Mouse (Mus musculus) MEL (cell line): ENCODE measurements at regions not wholly inside any gene's neighbourhood (a gene's known extent, or its start where the extent isn't known, plus 50 kb on each side); places are given as distances from the start of the nearest gene placed in this dataset.

Source experiments
- DNase-seq: peaks from one replicate; pipeline ENCODE4 v3.0.0; 2011; ENCODE audit warnings: low read depth, low spot score
- H3K27ac ChIP-seq: 2 replicates; pipeline ENCODE4 v1.5.1; 2012; ENCODE audit warnings: low read depth, mild to moderate bottlenecking, control low read depth, low read length, moderate library complexity; ENCODE audit not compliant: control insufficient read depth
- H3K27me3 ChIP-seq, 2 experiments: fragments of 150-350 bp in 1 of 2; sonication (generic) in 1 of 2; 2 replicates each; pipeline ENCODE4 v1.6.1; 2012; ENCODE audit warnings: low read length in 2 of 2, mild to moderate bottlenecking in 2 of 2, improper control_type of control experiment in 1 of 2, moderate library complexity in 1 of 2; ENCODE audit not compliant: insufficient read depth in 2 of 2, control insufficient read depth in 1 of 2
- H3K36me3 ChIP-seq, 2 experiments: 2 replicates each; pipeline ENCODE4 v1.6.1; 2012 to 2014; ENCODE audit warnings: low read length in 2 of 2, improper control_type of control experiment in 1 of 2, inconsistent platforms in 1 of 2, mild to moderate bottlenecking in 1 of 2; ENCODE audit not compliant: insufficient read depth in 2 of 2, control insufficient read depth in 1 of 2
- H3K4me1 ChIP-seq, 2 experiments: fragments of 150-350 bp in 1 of 2; sonication (generic) in 1 of 2; 2 replicates each; pipeline ENCODE4 v1.6.1; 2012; ENCODE audit warnings: low read length in 2 of 2, improper control_type of control experiment in 1 of 2, mild to moderate bottlenecking in 1 of 2; ENCODE audit not compliant: insufficient read depth in 2 of 2, control insufficient read depth in 1 of 2
- H3K4me3 ChIP-seq, 2 experiments: fragments of 150-350 bp in 1 of 2; sonication (generic) in 1 of 2; 2 replicates each; pipeline ENCODE4 v1.5.1; 2012; ENCODE audit warnings: low read depth in 2 of 2, low read length in 2 of 2, mild to moderate bottlenecking in 2 of 2, moderate library complexity in 2 of 2, control low read depth in 1 of 2, improper control_type of control experiment in 1 of 2; ENCODE audit not compliant: control insufficient read depth in 1 of 2, insufficient read depth in 1 of 2
- H3K79me2 ChIP-seq: 2 replicates; pipeline ENCODE4 v1.6.1; 2012; ENCODE audit warnings: mild to moderate bottlenecking, low read length, moderate library complexity; ENCODE audit not compliant: control insufficient read depth, poor library complexity, insufficient read depth
- H3K9ac ChIP-seq: 2 replicates; pipeline ENCODE4 v1.6.1; 2012; ENCODE audit warnings: low read depth, mild to moderate bottlenecking, control low read depth, low read length, moderate library complexity; ENCODE audit not compliant: control insufficient read depth, poor library complexity, severe bottlenecking
- H3K9me3 ChIP-seq: fragments of 150-350 bp; sonication (generic); replicated peaks from 2 replicates; pipeline ENCODE4 v1.6.1; 2012; ENCODE audit warnings: mild to moderate bottlenecking, low read length, improper control_type of control experiment, moderate library complexity; ENCODE audit not compliant: insufficient read depth
- BHLHE40 ChIP-seq: IDR thresholded peaks from 2 replicates; pipeline ENCODE4 v1.6.1; 2012; ENCODE audit warnings: low read depth, mild to moderate bottlenecking, inconsistent platforms, low read length, improper control_type of control experiment, borderline replicate concordance
- CTCF ChIP-seq, 3 experiments: IDR thresholded peaks in 2 of 3; conservative IDR thresholded peaks in 1 of 3; 2 replicates each; pipeline ENCODE4 v1.5.1; 2011 to 2012; ENCODE audit warnings: low read length in 3 of 3, low read depth in 2 of 3, mild to moderate bottlenecking in 2 of 3, improper control_type of control experiment in 1 of 3, inconsistent platforms in 1 of 3, mixed read lengths in 1 of 3, moderate library complexity in 1 of 3; ENCODE audit not compliant: control insufficient read depth in 1 of 3, insufficient read depth in 1 of 3, poor library complexity in 1 of 3, severe bottlenecking in 1 of 3
- E2F4 ChIP-seq: IDR thresholded peaks from 2 replicates; pipeline ENCODE4 v1.6.1; 2011; ENCODE audit warnings: low read depth, low read length, improper control_type of control experiment, borderline replicate concordance
- ETS1 ChIP-seq: IDR thresholded peaks from 2 replicates; pipeline ENCODE4 v1.6.1; 2012; ENCODE audit warnings: low read depth, mild to moderate bottlenecking, inconsistent platforms, low read length, improper control_type of control experiment, moderate library complexity
- GABPA ChIP-seq: IDR thresholded peaks from 2 replicates; pipeline ENCODE4 v1.6.1; 2012; ENCODE audit warnings: low read depth, mild to moderate bottlenecking, inconsistent platforms, low read length, improper control_type of control experiment, moderate library complexity
- HCFC1 ChIP-seq: IDR thresholded peaks from 2 replicates; pipeline ENCODE4 v1.6.1; 2012; ENCODE audit warnings: low read depth, mild to moderate bottlenecking, inconsistent platforms, low read length, improper control_type of control experiment, moderate library complexity
- JUND ChIP-seq: IDR thresholded peaks from 2 replicates; pipeline ENCODE4 v1.6.1; 2011; ENCODE audit warnings: low read depth, mild to moderate bottlenecking, improper control_type of control experiment, low read length
- KAT2A ChIP-seq: conservative IDR thresholded peaks from 2 replicates; pipeline ENCODE4 v1.6.1; 2012; ENCODE audit warnings: low read depth, low read length, improper control_type of control experiment, inconsistent platforms
- MAFK ChIP-seq: IDR thresholded peaks from 2 replicates; pipeline ENCODE4 v1.6.1; 2011; ENCODE audit warnings: low read depth, mild to moderate bottlenecking, low read length, improper control_type of control experiment, borderline replicate concordance
- MAX ChIP-seq: IDR thresholded peaks from 2 replicates; pipeline ENCODE4 v1.6.1; 2011; ENCODE audit warnings: low read length, improper control_type of control experiment
- MYB ChIP-seq: IDR thresholded peaks from 2 replicates; pipeline ENCODE4 v1.6.1; 2011; ENCODE audit warnings: mild to moderate bottlenecking, low read depth, low read length, improper control_type of control experiment
- MYC ChIP-seq: IDR thresholded peaks from 2 replicates; pipeline ENCODE4 v1.6.1; 2011; ENCODE audit warnings: low read depth, mild to moderate bottlenecking, low read length, improper control_type of control experiment, moderate library complexity
- POLR2A ChIP-seq, 2 experiments: IDR thresholded peaks; 2 replicates each; pipeline ENCODE4 v1.6.1; 2011 to 2012; ENCODE audit warnings: low read length in 2 of 2, mild to moderate bottlenecking in 2 of 2, control low read depth in 1 of 2, improper control_type of control experiment in 1 of 2, low read depth in 1 of 2, moderate library complexity in 1 of 2; ENCODE audit not compliant: control insufficient read depth in 1 of 2, insufficient read depth in 1 of 2, poor library complexity in 1 of 2
- TAL1 ChIP-seq: IDR thresholded peaks from 2 replicates; pipeline ENCODE4 v1.6.1; 2012; ENCODE audit warnings: mild to moderate bottlenecking, inconsistent platforms, low read length, moderate library complexity, mixed read lengths
- TCF12 ChIP-seq: IDR thresholded peaks from 2 replicates; pipeline ENCODE4 v1.6.1; 2014; ENCODE audit warnings: low read depth, mild to moderate bottlenecking, inconsistent platforms, low read length, improper control_type of control experiment, moderate library complexity
- UBTF ChIP-seq: IDR thresholded peaks from 2 replicates; pipeline ENCODE4 v1.6.1; 2012; ENCODE audit warnings: low read depth, mild to moderate bottlenecking, inconsistent platforms, low read length, improper control_type of control experiment, moderate library complexity, borderline replicate concordance; ENCODE audit not compliant: insufficient read depth
- USF1 ChIP-seq: IDR thresholded peaks from 2 replicates; pipeline ENCODE4 v1.6.1; 2014; ENCODE audit warnings: low read depth, mild to moderate bottlenecking, inconsistent platforms, low read length, improper control_type of control experiment, moderate library complexity

- Histone ChIP-seq H3K36me3 (no peaks in the 10 kb centered on the region), H3K4me1 (no peaks in the 10 kb centered on the region), H3K9ac (no peak overlapping the region), H3K27ac (no peak overlapping the region), H3K79me2 (no peaks in the 10 kb centered on the region), H3K27me3 (no peaks in the 10 kb centered on the region), H3K4me3 (no peak overlapping the region), H3K9me3 (no peaks in the 10 kb centered on the region)
- TF ChIP-seq UBTF (no peak), BHLHE40 (no peak), KAT2A (no peak), JUND (no peak), CTCF (IDR thresholded peaks at IDR 0.05 in 2 of 3, conservative IDR thresholded peaks at IDR 0.05 in 1 of 3; ENCODE audit: control insufficient read depth in 1 of 3, insufficient read depth in 1 of 3, low read depth in 2 of 3, low read length in 3 of 3, poor library complexity in 1 of 3, severe bottlenecking in 1 of 3) (no peak), USF1 (no peak), TAL1 (no peak), HCFC1 (no peak)
- no peak for DNase-seq
Observed at GRCm38 (mm10) chr3:131795108-131796005, 230.8 kb downstream of the Papss1 start.

- H3K27me3 ChIP-seq: no peaks in the 10 kb centered on the region
- no peak overlapping the region for H3K4me3 ChIP-seq
- TF ChIP-seq ETS1: no peak
- TF ChIP-seq POLR2A (IDR thresholded peaks at IDR 0.05; ENCODE audit: control insufficient read depth in 1 of 2, insufficient read depth in 1 of 2, low read depth in 1 of 2, low read length in 2 of 2, poor library complexity in 1 of 2): no peak
- no peak for TF ChIP-seq TCF12
- TF ChIP-seq E2F4: no peak
- TF ChIP-seq MYC: no peak
- no peak for TF ChIP-seq TAL1
- TF ChIP-seq MYB: no peak
- TF ChIP-seq BHLHE40: no peak
- TF ChIP-seq MAFK: no peak
- no peak for TF ChIP-seq USF1
- TF ChIP-seq GABPA: no peak
- no peak for TF ChIP-seq MAX
- TF ChIP-seq, all 39 proteins: peak for 0
- no peaks in the 10 kb centered on the region for H3K79me2 ChIP-seq
- H3K36me3 ChIP-seq: no peaks in the 10 kb centered on the region
- H3K9me3 ChIP-seq: no peaks in the 10 kb centered on the region
- no peak for DNase-seq
- H3K27ac ChIP-seq: no peak overlapping the region
- no peaks in the 10 kb centered on the region for H3K4me1 ChIP-seq
- no peak overlapping the region for H3K9ac ChIP-seq
Observed at GRCm38 (mm10) chr3:131799774-131800173, 235.2 kb downstream of the Papss1 start.
